Mouse (Mus musculus) forebrain, embryonic 11.5 days (tissue): ENCODE results near the gene Fes. TPM values are rescaled to one million over a fixed set of nuclear protein-coding genes. Genes with fewer than 3 reads are reported as not detected.
A peak's percentile ranks its signal among the peaks of the same experiment; 100 is the strongest.
"Not testable (repeated sequence)": the region's sequence is repeated elsewhere in the genome, so short reads cannot be mapped to it uniquely, and the experiment has no call there.

ENCODE experiments used
- ATAC-seq: fragments of 200-750 bp; cut with Nextera tagmentation; replicated peaks from 2 replicates; pipeline ENCODE4 v1.8.0; 2017; ENCODE audit warnings: moderate TSS enrichment; ENCODE audit not compliant: low FRiP score
- DNase-seq: peaks from one replicate; pipeline ENCODE4 v3.0.0-alpha.2; 2017; ENCODE audit warnings: low spot score
- H3K27ac ChIP-seq: fragments of 300-500 bp; sonication (generic); 2 replicates; pipeline ENCODE4 v1.5.1; 2014; ENCODE audit warnings: low read depth, low read length
- H3K27me3 ChIP-seq: fragments of 300-500 bp; sonication (generic); 2 replicates; pipeline ENCODE4 v1.6.1; 2014; ENCODE audit warnings: mild to moderate bottlenecking, low read length, mixed read lengths; ENCODE audit not compliant: control insufficient read depth, insufficient read depth
- H3K36me3 ChIP-seq: fragments of 300-500 bp; sonication (generic); 2 replicates; pipeline ENCODE4 v1.6.1; 2014; ENCODE audit warnings: mild to moderate bottlenecking, low read length, moderate library complexity, mixed read lengths; ENCODE audit not compliant: control insufficient read depth, insufficient read depth
- H3K4me1 ChIP-seq: fragments of 300-500 bp; sonication (generic); replicated peaks from 2 replicates; pipeline ENCODE4 v1.6.1; 2014; ENCODE audit warnings: low read length, mixed read lengths; ENCODE audit not compliant: control insufficient read depth, insufficient read depth
- H3K4me2 ChIP-seq: fragments of 300-500 bp; sonication (generic); 2 replicates; pipeline ENCODE4 v1.6.1; 2014; ENCODE audit warnings: low read depth, mild to moderate bottlenecking, low read length, moderate library complexity, mixed read lengths; ENCODE audit not compliant: severe bottlenecking
- H3K4me3 ChIP-seq: fragments of 300-500 bp; sonication (generic); 2 replicates; pipeline ENCODE4 v1.5.1; 2014; ENCODE audit warnings: low read depth, low read length
- H3K9ac ChIP-seq: fragments of 300-500 bp; sonication (generic); 2 replicates; pipeline ENCODE4 v1.6.1; 2014; ENCODE audit warnings: low read length
- H3K9me3 ChIP-seq: fragments of 300-500 bp; sonication (generic); 2 replicates; pipeline ENCODE4 v1.6.1; 2016; ENCODE audit warnings: low read length, mixed read lengths; ENCODE audit not compliant: control insufficient read depth
- WGBS: fragments of 180-500 bp; shearing (Covaris S2); extraction: QIAGEN DNeasy Blood & Tissue Kit; methylation state at CpG from one replicate; pipeline ENCODE4 v1.1.7; 2014; 5-methylcytosine and 5-hydroxymethylcytosine counted together
- polyA plus RNA-seq: library from polyadenylated mRNA; unstranded; fragments of >200 nt; fragmentation: Nextera tagmentation; extraction: Ambion mirVana; gene quantifications from 2 replicates; pipeline ENCODE4 v1.2.1, GENCODE M21; 2014

Gene Fes
- polyA plus RNA-seq, 1 experiment from 2014 or later, result 7.7 TPM

- H3K4me1 ChIP-seq, result peaks cover 14% of the 10 kb centered on the region
- H3K9me3 ChIP-seq, result no peaks in the 10 kb centered on the region
- H3K9ac ChIP-seq, result peak overlapping the region; percentile 89
- DNase-seq (peak; percentile 79), ATAC-seq (peak; percentile 56)
- peaks cover 5% of the 10 kb centered on the region for H3K27me3 ChIP-seq
- H3K4me2 ChIP-seq, result peak overlapping the region; percentile 98
- peak overlapping the region; percentile 18; the same call in 1 of the 2 replicates for H3K27ac ChIP-seq
- WGBS, result under 1% methylated on average over 86 of the region's 102 CpGs
- H3K36me3 ChIP-seq, result no peaks in the 10 kb centered on the region
- peak overlapping the region; percentile 89 for H3K4me3 ChIP-seq
Observed at GRCm38 (mm10) chr7:80401860-80402641, 14.3 kb upstream of the Fes start.

GRCm38 (mm10) chr7:80401041-80401859 is 13.5 kb upstream of the Fes start:
- no peak for ATAC-seq
- 18% methylated on average over 5 of the region's 5 CpGs for WGBS
- DNase-seq, result no peak
- Histone ChIP-seq H3K4me2 (peak overlapping the region; percentile 98), H3K27me3 (peaks cover 5% of the 10 kb centered on the region), H3K27ac (no peak overlapping the region; the same call in 1 of the 2 replicates), H3K36me3 (no peaks in the 10 kb centered on the region; the same call in 1 of the 2 replicates), H3K9me3 (no peaks in the 10 kb centered on the region), H3K4me1 (peaks cover 14% of the 10 kb centered on the region), H3K4me3 (peak overlapping the region; percentile 89), H3K9ac (peak overlapping the region; percentile 89)

GRCm38 (mm10) chr7:80400571-80400970 is 12.8 kb upstream of the Fes start:
- ATAC-seq (no peak), DNase-seq (no peak)
- Histone ChIP-seq H3K4me1 (peaks cover 14% of the 10 kb centered on the region), H3K4me2 (no peak overlapping the region), H3K4me3 (no peak overlapping the region), H3K9ac (peak overlapping the region; percentile 12; the same call in 1 of the 2 replicates), H3K36me3 (no peaks in the 10 kb centered on the region; the same call in 1 of the 2 replicates), H3K9me3 (no peaks in the 10 kb centered on the region), H3K27ac (no peak overlapping the region), H3K27me3 (peaks cover 5% of the 10 kb centered on the region)
- 78% methylated on average over 6 of the region's 6 CpGs for WGBS

GRCm38 (mm10) chr7:80400099-80400498 is 12.4 kb upstream of the Fes start:
- no peak overlapping the region for H3K4me3 ChIP-seq
- no peak overlapping the region for H3K4me2 ChIP-seq
- ATAC-seq, result no peak
- no peak overlapping the region; the same call in 1 of the 2 replicates for H3K9ac ChIP-seq
- H3K36me3 ChIP-seq, result no peaks in the 10 kb centered on the region; the same call in 1 of the 2 replicates
- no peaks in the 10 kb centered on the region for H3K9me3 ChIP-seq
- no peak overlapping the region for H3K27ac ChIP-seq
- H3K27me3 ChIP-seq, result peaks cover 5% of the 10 kb centered on the region
- no peak for DNase-seq
- H3K4me1 ChIP-seq, result peaks cover 14% of the 10 kb centered on the region
- WGBS, result 56% methylated on average over 5 of the region's 5 CpGs

GRCm38 (mm10) chr7:80398654-80399444 is 11.1 kb upstream of the Fes start:
- DNase-seq (no peak), ATAC-seq (no peak)
- no peak overlapping the region for H3K4me3 ChIP-seq
- peaks cover 5% of the 10 kb centered on the region for H3K27me3 ChIP-seq
- WGBS, result 73% methylated on average over 9 of the region's 9 CpGs
- H3K4me2 ChIP-seq, result no peak overlapping the region
- no peak overlapping the region for H3K27ac ChIP-seq
- peaks cover 14% of the 10 kb centered on the region for H3K4me1 ChIP-seq
- H3K36me3 ChIP-seq, result no peaks in the 10 kb centered on the region; the same call in 1 of the 2 replicates
- no peaks in the 10 kb centered on the region for H3K9me3 ChIP-seq
- H3K9ac ChIP-seq, result no peak overlapping the region

GRCm38 (mm10) chr7:80397986-80398385 is 10.2 kb upstream of the Fes start:
- H3K36me3 ChIP-seq, result no peaks in the 10 kb centered on the region; the same call in 1 of the 2 replicates

GRCm38 (mm10) chr7:80396427-80396826 is 8.7 kb upstream of the Fes start:
- not testable (repeated sequence) for H3K36me3 ChIP-seq, DNase-seq
- WGBS, result 95% methylated on average over 4 of the region's 4 CpGs

More at GRCm38 (mm10) chr7:80397986-80398385, 10.2 kb upstream of the Fes start:
- no peak for DNase-seq
- no peak overlapping the region for H3K27ac ChIP-seq
- no peak overlapping the region for H3K4me3 ChIP-seq
- H3K4me2 ChIP-seq, result no peak overlapping the region
- WGBS, result 87% methylated on average over 9 of the region's 9 CpGs
- no peaks in the 10 kb centered on the region for H3K9me3 ChIP-seq
- ATAC-seq, result no peak
- no peak overlapping the region for H3K9ac ChIP-seq
- H3K4me1 ChIP-seq, result peaks cover 14% of the 10 kb centered on the region
- H3K27me3 ChIP-seq, result no peaks in the 10 kb centered on the region

GRCm38 (mm10) chr7:80394600-80394999 is 6.9 kb upstream of the Fes start:
- Histone ChIP-seq H3K4me2 (no peak overlapping the region), H3K9me3 (no peaks in the 10 kb centered on the region), H3K27me3 (no peaks in the 10 kb centered on the region), H3K9ac (no peak overlapping the region), H3K4me3 (no peak overlapping the region), H3K4me1 (no peaks in the 10 kb centered on the region; the same call in 1 of the 2 replicates), H3K27ac (no peak overlapping the region), H3K36me3 (no peaks in the 10 kb centered on the region; the same call in 1 of the 2 replicates)
- WGBS, result 96% methylated on average over 4 of the region's 4 CpGs
- ATAC-seq, result no peak
- DNase-seq, result no peak

More at GRCm38 (mm10) chr7:80396427-80396826, 8.7 kb upstream of the Fes start:
- not testable (repeated sequence) for H3K4me2 ChIP-seq, H3K4me3 ChIP-seq, H3K27ac ChIP-seq, H3K9me3 ChIP-seq, H3K9ac ChIP-seq, ATAC-seq, H3K27me3 ChIP-seq
- H3K4me1 ChIP-seq, result peaks cover 11% of the 10 kb centered on the region
